Mouse (Mus musculus) MEL (cell line): ENCODE data around the gene Serpind1. TPM values are rescaled to one million over a fixed set of nuclear protein-coding genes. Genes with fewer than 3 reads are reported as not detected.

Experiments
- DNase-seq: peaks from one replicate; pipeline ENCODE4 v3.0.0; 2011; ENCODE audit warnings: low read depth, low spot score
- H3K27ac ChIP-seq: 2 replicates; pipeline ENCODE4 v1.5.1; 2012; ENCODE audit warnings: low read depth, mild to moderate bottlenecking, control low read depth, low read length, moderate library complexity; ENCODE audit not compliant: control insufficient read depth
- H3K27me3 ChIP-seq, 2 experiments: fragments of 150-350 bp in 1 of 2; sonication (generic) in 1 of 2; 2 replicates each; pipeline ENCODE4 v1.6.1; 2012; ENCODE audit warnings: low read length in 2 of 2, mild to moderate bottlenecking in 2 of 2, improper control_type of control experiment in 1 of 2, moderate library complexity in 1 of 2; ENCODE audit not compliant: insufficient read depth in 2 of 2, control insufficient read depth in 1 of 2
- H3K36me3 ChIP-seq, 2 experiments: 2 replicates each; pipeline ENCODE4 v1.6.1; 2012 to 2014; ENCODE audit warnings: low read length in 2 of 2, improper control_type of control experiment in 1 of 2, inconsistent platforms in 1 of 2, mild to moderate bottlenecking in 1 of 2; ENCODE audit not compliant: insufficient read depth in 2 of 2, control insufficient read depth in 1 of 2
- H3K4me1 ChIP-seq, 2 experiments: fragments of 150-350 bp in 1 of 2; sonication (generic) in 1 of 2; 2 replicates each; pipeline ENCODE4 v1.6.1; 2012; ENCODE audit warnings: low read length in 2 of 2, improper control_type of control experiment in 1 of 2, mild to moderate bottlenecking in 1 of 2; ENCODE audit not compliant: insufficient read depth in 2 of 2, control insufficient read depth in 1 of 2
- H3K4me3 ChIP-seq, 2 experiments: fragments of 150-350 bp in 1 of 2; sonication (generic) in 1 of 2; 2 replicates each; pipeline ENCODE4 v1.5.1; 2012; ENCODE audit warnings: low read depth in 2 of 2, low read length in 2 of 2, mild to moderate bottlenecking in 2 of 2, moderate library complexity in 2 of 2, control low read depth in 1 of 2, improper control_type of control experiment in 1 of 2; ENCODE audit not compliant: control insufficient read depth in 1 of 2, insufficient read depth in 1 of 2
- H3K79me2 ChIP-seq: 2 replicates; pipeline ENCODE4 v1.6.1; 2012; ENCODE audit warnings: mild to moderate bottlenecking, low read length, moderate library complexity; ENCODE audit not compliant: control insufficient read depth, poor library complexity, insufficient read depth
- H3K9ac ChIP-seq: 2 replicates; pipeline ENCODE4 v1.6.1; 2012; ENCODE audit warnings: low read depth, mild to moderate bottlenecking, control low read depth, low read length, moderate library complexity; ENCODE audit not compliant: control insufficient read depth, poor library complexity, severe bottlenecking
- H3K9me3 ChIP-seq: fragments of 150-350 bp; sonication (generic); replicated peaks from 2 replicates; pipeline ENCODE4 v1.6.1; 2012; ENCODE audit warnings: mild to moderate bottlenecking, low read length, improper control_type of control experiment, moderate library complexity; ENCODE audit not compliant: insufficient read depth
- CHD2 ChIP-seq: IDR thresholded peaks from 2 replicates; pipeline ENCODE4 v1.6.1; 2011; ENCODE audit warnings: low read length, improper control_type of control experiment
- CTCF ChIP-seq, 3 experiments: IDR thresholded peaks in 2 of 3; conservative IDR thresholded peaks in 1 of 3; 2 replicates each; pipeline ENCODE4 v1.5.1; 2011 to 2012; ENCODE audit warnings: low read length in 3 of 3, low read depth in 2 of 3, mild to moderate bottlenecking in 2 of 3, improper control_type of control experiment in 1 of 3, inconsistent platforms in 1 of 3, mixed read lengths in 1 of 3, moderate library complexity in 1 of 3; ENCODE audit not compliant: control insufficient read depth in 1 of 3, insufficient read depth in 1 of 3, poor library complexity in 1 of 3, severe bottlenecking in 1 of 3
- E2F4 ChIP-seq: IDR thresholded peaks from 2 replicates; pipeline ENCODE4 v1.6.1; 2011; ENCODE audit warnings: low read depth, low read length, improper control_type of control experiment, borderline replicate concordance
- ELF1 ChIP-seq: IDR thresholded peaks from 2 replicates; pipeline ENCODE4 v1.6.1; 2014; ENCODE audit warnings: low read depth, mild to moderate bottlenecking, inconsistent platforms, low read length, improper control_type of control experiment, moderate library complexity
- ETS1 ChIP-seq: IDR thresholded peaks from 2 replicates; pipeline ENCODE4 v1.6.1; 2012; ENCODE audit warnings: low read depth, mild to moderate bottlenecking, inconsistent platforms, low read length, improper control_type of control experiment, moderate library complexity
- JUND ChIP-seq: IDR thresholded peaks from 2 replicates; pipeline ENCODE4 v1.6.1; 2011; ENCODE audit warnings: low read depth, mild to moderate bottlenecking, improper control_type of control experiment, low read length
- KAT2A ChIP-seq: conservative IDR thresholded peaks from 2 replicates; pipeline ENCODE4 v1.6.1; 2012; ENCODE audit warnings: low read depth, low read length, improper control_type of control experiment, inconsistent platforms
- MAFK ChIP-seq: IDR thresholded peaks from 2 replicates; pipeline ENCODE4 v1.6.1; 2011; ENCODE audit warnings: low read depth, mild to moderate bottlenecking, low read length, improper control_type of control experiment, borderline replicate concordance
- MAZ ChIP-seq: IDR thresholded peaks from 2 replicates; pipeline ENCODE4 v1.6.1; 2012; ENCODE audit warnings: low read depth, mild to moderate bottlenecking, inconsistent platforms, low read length, improper control_type of control experiment
- MXI1 ChIP-seq: IDR thresholded peaks from 2 replicates; pipeline ENCODE4 v1.6.1; 2011; ENCODE audit warnings: mild to moderate bottlenecking, low read depth, low read length, improper control_type of control experiment
- POLR2A ChIP-seq, 2 experiments: IDR thresholded peaks; 2 replicates each; pipeline ENCODE4 v1.6.1; 2011 to 2012; ENCODE audit warnings: low read length in 2 of 2, mild to moderate bottlenecking in 2 of 2, control low read depth in 1 of 2, improper control_type of control experiment in 1 of 2, low read depth in 1 of 2, moderate library complexity in 1 of 2; ENCODE audit not compliant: control insufficient read depth in 1 of 2, insufficient read depth in 1 of 2, poor library complexity in 1 of 2
- POLR2AphosphoS2 ChIP-seq: IDR thresholded peaks from 2 replicates; pipeline ENCODE4 v1.6.1; 2011; ENCODE audit warnings: low read length, improper control_type of control experiment
- POLR2AphosphoS5 ChIP-seq: IDR thresholded peaks from 2 replicates; pipeline ENCODE4 v1.6.1; 2012; ENCODE audit warnings: low read depth, borderline replicate concordance, mild to moderate bottlenecking, inconsistent platforms, low read length, moderate library complexity, mixed read lengths
- RAD21 ChIP-seq: IDR thresholded peaks from 2 replicates; pipeline ENCODE4 v1.6.1; 2011; ENCODE audit warnings: mild to moderate bottlenecking, low read depth, low read length, improper control_type of control experiment
- RCOR1 ChIP-seq: IDR thresholded peaks from 2 replicates; pipeline ENCODE4 v1.6.1; 2012; ENCODE audit warnings: low read depth, mild to moderate bottlenecking, inconsistent platforms, low read length, improper control_type of control experiment
- TBP ChIP-seq: IDR thresholded peaks from 2 replicates; pipeline ENCODE4 v1.8.0; 2011; ENCODE audit warnings: low read depth, low read length, improper control_type of control experiment
- UBTF ChIP-seq: IDR thresholded peaks from 2 replicates; pipeline ENCODE4 v1.6.1; 2012; ENCODE audit warnings: low read depth, mild to moderate bottlenecking, inconsistent platforms, low read length, improper control_type of control experiment, moderate library complexity, borderline replicate concordance; ENCODE audit not compliant: insufficient read depth
- USF1 ChIP-seq: IDR thresholded peaks from 2 replicates; pipeline ENCODE4 v1.6.1; 2014; ENCODE audit warnings: low read depth, mild to moderate bottlenecking, inconsistent platforms, low read length, improper control_type of control experiment, moderate library complexity
- USF2 ChIP-seq, 2 experiments: IDR thresholded peaks; 2 replicates each; pipeline ENCODE4 v1.6.1; 2011 to 2012; ENCODE audit warnings: improper control_type of control experiment in 2 of 2, low read length in 2 of 2, borderline replicate concordance in 1 of 2, inconsistent platforms in 1 of 2, low read depth in 1 of 2, mild to moderate bottlenecking in 1 of 2; ENCODE audit not compliant: insufficient read depth in 1 of 2
- ZC3H11A ChIP-seq: IDR thresholded peaks from 2 replicates; pipeline ENCODE4 v1.6.1; 2012; ENCODE audit warnings: low read depth, mild to moderate bottlenecking, inconsistent platforms, low read length, improper control_type of control experiment
- ZMIZ1 ChIP-seq: IDR thresholded peaks from 2 replicates; pipeline ENCODE4 v1.6.1; 2012; ENCODE audit warnings: low read depth, mild to moderate bottlenecking, inconsistent platforms, low read length, improper control_type of control experiment, moderate library complexity
- polyA plus RNA-seq, 2 experiments: library from polyadenylated mRNA; stranded (reverse) in 1 of 2; unstranded in 1 of 2; fragments of >175 nt in 1 of 2; fragments of >200 nt in 1 of 2; gene quantifications; 2 replicates each; pipeline versions ENCODE4 v1.2.1 to v1.2.4; 2012; ENCODE audit warnings: low replicate concordance in 2 of 2, low read depth in 1 of 2; ENCODE audit not compliant: insufficient read length in 2 of 2, insufficient read depth in 1 of 2, missing spikeins in 1 of 2
- total RNA-seq: library from RNA; depleted of rRNA; stranded (reverse); fragments of 300-350 nt; gene quantifications from 2 replicates; pipeline ENCODE4 v1.2.3, GENCODE M21; 2012

Gene Serpind1
- total and polyA plus RNA-seq, 3 experiments = not detected

DNA sequence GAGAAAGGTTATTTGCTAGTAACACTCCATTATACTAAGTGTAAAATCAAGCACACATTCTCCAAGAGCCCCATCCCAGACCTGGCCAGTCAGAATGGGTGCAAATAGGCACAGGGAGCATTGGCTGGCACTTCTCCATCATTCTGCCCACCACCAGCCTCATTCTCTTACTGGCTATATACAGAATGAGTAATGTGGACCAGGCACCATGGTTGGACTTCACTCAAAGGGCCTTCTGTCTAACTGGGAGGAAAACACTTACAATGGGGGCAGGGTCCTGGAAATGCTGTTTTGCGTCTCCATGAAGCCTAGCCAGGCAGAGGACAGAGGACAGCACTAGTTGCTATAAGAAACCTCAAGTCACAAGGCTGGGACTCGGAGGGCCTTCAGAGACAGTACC is 5.1 kb upstream of the Serpind1 start:
- no peak overlapping the region for H3K27ac ChIP-seq
- no peaks in the 10 kb centered on the region for H3K27me3 ChIP-seq
- H3K4me3 ChIP-seq = no peak overlapping the region
- H3K9me3 ChIP-seq = no peaks in the 10 kb centered on the region
- H3K4me1 ChIP-seq = peaks cover 0 to 2% of the 10 kb centered on the region in 2 experiments; a peak in 1 of 4 replicates
- H3K79me2 ChIP-seq = no peaks in the 10 kb centered on the region
- no peak overlapping the region for H3K9ac ChIP-seq
- no peak for DNase-seq
- TF ChIP-seq RCOR1 (no peak), E2F4 (no peak), MAZ (no peak), UBTF (no peak), ELF1 (no peak), KAT2A (no peak), ETS1 (no peak), ZMIZ1 (no peak), JUND (no peak), MXI1 (no peak), TBP (no peak), USF2 (IDR thresholded peaks at IDR 0.05; ENCODE audit: borderline replicate concordance in 1 of 2, insufficient read depth in 1 of 2, low read depth in 1 of 2, low read length in 2 of 2) (no peak), MAFK (no peak), CHD2 (no peak), CTCF (IDR thresholded peaks at IDR 0.05 in 2 of 3, conservative IDR thresholded peaks at IDR 0.05 in 1 of 3; ENCODE audit: control insufficient read depth in 1 of 3, insufficient read depth in 1 of 3, low read depth in 2 of 3, low read length in 3 of 3, poor library complexity in 1 of 3, severe bottlenecking in 1 of 3) (no peak)
- no peaks in the 10 kb centered on the region for H3K36me3 ChIP-seq

DNA sequence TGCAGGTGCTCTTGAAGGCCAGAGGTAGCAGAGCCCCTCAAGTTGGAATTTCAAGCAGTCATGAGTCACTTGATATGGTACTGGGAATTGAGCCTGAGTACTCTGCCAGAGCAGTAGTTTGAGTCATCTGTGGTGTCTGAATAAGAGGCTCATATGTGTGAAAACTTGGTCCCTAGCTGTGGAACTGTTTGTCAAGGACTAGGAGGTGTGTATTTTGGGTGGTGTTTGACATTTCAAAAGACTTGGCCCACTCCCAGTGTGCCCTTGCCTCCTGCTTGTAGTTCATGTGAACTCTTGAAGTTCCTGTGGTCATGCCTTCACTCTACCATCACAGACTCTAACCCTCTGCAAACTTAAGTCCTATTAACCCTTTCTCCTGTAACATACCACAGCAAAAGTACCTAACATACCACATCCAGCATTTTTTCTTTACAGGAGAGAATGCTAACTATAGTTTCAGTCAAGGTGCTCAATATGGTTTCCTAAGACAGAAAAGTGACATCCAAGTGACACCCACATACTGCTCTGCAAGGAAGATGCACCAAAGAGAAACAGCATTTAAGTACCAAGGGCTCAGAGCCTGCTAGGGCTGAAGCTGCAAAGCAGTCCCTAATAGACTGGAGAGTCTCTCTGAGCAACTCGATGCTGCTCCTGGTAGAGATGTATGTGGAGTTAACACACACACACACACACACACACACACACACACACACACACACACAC is 1.2 kb upstream of the Serpind1 start:
- H3K79me2 ChIP-seq = no peaks in the 10 kb centered on the region
- no peaks in the 10 kb centered on the region for H3K27me3 ChIP-seq
- no peaks in the 10 kb centered on the region for H3K9me3 ChIP-seq
- H3K4me3 ChIP-seq = no peak overlapping the region
- peaks cover 0 to 2% of the 10 kb centered on the region in 2 experiments; a peak in 1 of 4 replicates for H3K4me1 ChIP-seq
- H3K9ac ChIP-seq = no peak overlapping the region
- H3K36me3 ChIP-seq = no peaks in the 10 kb centered on the region
- DNase-seq = no peak
- TF ChIP-seq ZC3H11A = no peak
- no peak for TF ChIP-seq USF2 (IDR thresholded peaks at IDR 0.05; ENCODE audit: borderline replicate concordance in 1 of 2, insufficient read depth in 1 of 2, low read depth in 1 of 2, low read length in 2 of 2)
- no peak for TF ChIP-seq POLR2A (IDR thresholded peaks at IDR 0.05; ENCODE audit: control insufficient read depth in 1 of 2, insufficient read depth in 1 of 2, low read depth in 1 of 2, low read length in 2 of 2, poor library complexity in 1 of 2)
- TF ChIP-seq RCOR1 = no peak
- no peak for TF ChIP-seq TBP
- no peak for TF ChIP-seq USF1
- TF ChIP-seq POLR2AphosphoS2 = no peak
- TF ChIP-seq POLR2AphosphoS5 = no peak
- no peak for TF ChIP-seq RAD21
- TF ChIP-seq ELF1 = no peak
- H3K27ac ChIP-seq = no peak overlapping the region
